Mouse (Mus musculus): Measurements from ENCODE around the gene Rbbp4. TPM values are rescaled to one million over a fixed set of nuclear protein-coding genes. Genes with fewer than 3 reads are reported as not detected.
A peak's percentile ranks its signal among the peaks of the same experiment; 100 is the strongest.

Gene Rbbp4
- total and polyA plus RNA-seq, 3 experiments = 50.9 to 127 TPM; not detected in 1

DNA sequence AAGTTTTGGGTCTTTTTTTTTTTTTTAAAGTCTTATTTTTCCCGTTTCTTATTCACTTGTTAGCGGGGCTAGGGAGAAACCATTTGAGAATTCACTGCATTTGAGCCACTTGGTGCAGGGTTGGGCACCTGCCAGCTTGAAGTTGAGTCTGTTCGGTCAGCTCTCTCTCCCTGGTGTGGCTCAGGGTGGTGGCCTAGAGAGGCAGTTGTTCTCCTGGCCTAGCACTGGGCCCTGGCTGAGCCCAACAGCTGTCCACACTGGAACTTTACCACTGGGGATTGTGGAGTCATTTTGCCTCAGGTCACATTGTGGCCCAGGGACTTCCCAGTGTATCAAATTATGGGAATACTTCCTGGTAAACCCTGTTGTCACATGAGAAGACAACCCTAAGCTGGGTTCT, 47.1 kb downstream of the Rbbp4 start:
- Histone ChIP-seq H3K9me3 (replicated peaks; ENCODE audit: insufficient read depth, low read length) (no peaks in the 10 kb centered on the region), H3K79me2 (ENCODE audit: control insufficient read depth, insufficient read depth, low read length, poor library complexity) (no peaks in the 10 kb centered on the region; the same call in 1 of the 2 replicates), H3K27ac (ENCODE audit: control insufficient read depth, low read depth, low read length) (no peak overlapping the region), H3K27me3 (ENCODE audit: control insufficient read depth in 1 of 2, insufficient read depth in 2 of 2, low read length in 2 of 2) (peaks cover 6 to 10% of the 10 kb centered on the region in 2 experiments), H3K4me3 (ENCODE audit: control insufficient read depth in 1 of 2, insufficient read depth in 1 of 2, low read depth in 2 of 2, low read length in 2 of 2) (no peak overlapping the region), H3K9ac (ENCODE audit: control insufficient read depth, low read depth, low read length, poor library complexity, severe bottlenecking) (peak overlapping the region; percentile 62; the same call in 1 of the 2 replicates), H3K36me3 (ENCODE audit: control insufficient read depth in 1 of 2, insufficient read depth in 2 of 2, low read length in 2 of 2) (peaks cover 0 to 2% of the 10 kb centered on the region in 2 experiments; a peak in 1 of 4 replicates), H3K4me1 (ENCODE audit: control insufficient read depth in 1 of 2, insufficient read depth in 2 of 2, low read length in 2 of 2) (0 out of 4 replicates have a peak, but pooled peaks cover 0 to 7% of the 10 kb centered on the region in 2 experiments)
- TF ChIP-seq ZNF384 (IDR thresholded peaks at IDR 0.05; ENCODE audit: low read depth, low read length) = 0 out of 2 replicates have a peak, but pooled peaks have one; percentile 5
- TF ChIP-seq ETS1 (IDR thresholded peaks at IDR 0.05; ENCODE audit: low read depth, low read length) = no peak
- no peak for TF ChIP-seq MAX (IDR thresholded peaks at IDR 0.05; ENCODE audit: low read length)
- no peak for TF ChIP-seq CHD2 (IDR thresholded peaks at IDR 0.05; ENCODE audit: low read length)
- no peak for DNase-seq (ENCODE audit: low read depth, low spot score)

DNA sequence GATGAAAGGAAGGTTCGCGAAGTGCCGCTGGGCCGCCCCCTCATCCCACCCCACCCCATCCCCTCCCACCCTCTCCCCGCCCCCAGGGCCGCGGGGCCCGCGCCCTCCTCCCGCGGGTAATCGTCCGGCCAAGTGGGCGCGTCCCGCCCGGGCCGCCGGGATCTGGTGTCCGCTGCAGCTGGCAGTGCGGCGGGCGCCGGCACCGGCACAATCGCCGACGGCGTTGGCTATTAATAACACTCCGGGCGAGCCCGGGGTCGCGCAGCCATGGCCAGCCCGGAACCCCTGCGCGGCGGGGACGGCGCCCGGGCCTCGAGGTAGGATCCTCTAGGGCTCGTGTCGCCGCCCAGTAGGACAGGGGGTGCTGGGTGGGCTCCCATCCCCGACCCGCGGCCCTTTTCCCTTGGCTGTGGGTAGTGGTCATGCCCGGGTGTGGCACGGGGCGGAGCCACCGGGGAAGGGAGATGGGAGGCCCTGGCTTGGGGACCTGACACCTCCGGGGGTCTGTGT, 47.6 kb downstream of the Rbbp4 start, which contains the start of gene Sync:
Sync (plus strand) TSS at position 146 of the 510 bp plus-strand sequence.
- TF ChIP-seq JUND (IDR thresholded peaks at IDR 0.05; ENCODE audit: low read depth, low read length) = no peak
- TF ChIP-seq MEF2A (IDR thresholded peaks at IDR 0.05; ENCODE audit: extremely low read depth, insufficient replicate concordance, low read depth, low read length, poor library complexity, severe bottlenecking) = no peak
- TF ChIP-seq POLR2AphosphoS2 (IDR thresholded peaks at IDR 0.05; ENCODE audit: low read length) = no peak
- Histone ChIP-seq H3K9ac (ENCODE audit: control insufficient read depth, low read depth, low read length, poor library complexity, severe bottlenecking) (peak within 1 kb of the TSS; percentile 62), H3K79me2 (ENCODE audit: control insufficient read depth, insufficient read depth, low read length, poor library complexity) (no peaks in the 10 kb centered on the region; the same call in 1 of the 2 replicates), H3K27ac (ENCODE audit: control insufficient read depth, low read depth, low read length) (no peak within 1 kb of the TSS), H3K27me3 (ENCODE audit: control insufficient read depth in 1 of 2, insufficient read depth in 2 of 2, low read length in 2 of 2) (peaks cover 6 to 10% of the 10 kb centered on the region in 2 experiments), H3K36me3 (ENCODE audit: control insufficient read depth in 1 of 2, insufficient read depth in 2 of 2, low read length in 2 of 2) (peaks cover 0 to 2% of the 10 kb centered on the region in 2 experiments; a peak in 1 of 4 replicates), H3K4me3 (ENCODE audit: control insufficient read depth in 1 of 2, insufficient read depth in 1 of 2, low read depth in 2 of 2, low read length in 2 of 2) (peak within 1 kb of the TSS; percentile 56 to 66), H3K4me1 (ENCODE audit: control insufficient read depth in 1 of 2, insufficient read depth in 2 of 2, low read length in 2 of 2) (0 out of 4 replicates have a peak, but pooled peaks cover 0 to 6% of the 10 kb centered on the region in 2 experiments), H3K9me3 (replicated peaks; ENCODE audit: insufficient read depth, low read length) (no peaks in the 10 kb centered on the region)
- no peak for DNase-seq (ENCODE audit: low read depth, low spot score)

DNA sequence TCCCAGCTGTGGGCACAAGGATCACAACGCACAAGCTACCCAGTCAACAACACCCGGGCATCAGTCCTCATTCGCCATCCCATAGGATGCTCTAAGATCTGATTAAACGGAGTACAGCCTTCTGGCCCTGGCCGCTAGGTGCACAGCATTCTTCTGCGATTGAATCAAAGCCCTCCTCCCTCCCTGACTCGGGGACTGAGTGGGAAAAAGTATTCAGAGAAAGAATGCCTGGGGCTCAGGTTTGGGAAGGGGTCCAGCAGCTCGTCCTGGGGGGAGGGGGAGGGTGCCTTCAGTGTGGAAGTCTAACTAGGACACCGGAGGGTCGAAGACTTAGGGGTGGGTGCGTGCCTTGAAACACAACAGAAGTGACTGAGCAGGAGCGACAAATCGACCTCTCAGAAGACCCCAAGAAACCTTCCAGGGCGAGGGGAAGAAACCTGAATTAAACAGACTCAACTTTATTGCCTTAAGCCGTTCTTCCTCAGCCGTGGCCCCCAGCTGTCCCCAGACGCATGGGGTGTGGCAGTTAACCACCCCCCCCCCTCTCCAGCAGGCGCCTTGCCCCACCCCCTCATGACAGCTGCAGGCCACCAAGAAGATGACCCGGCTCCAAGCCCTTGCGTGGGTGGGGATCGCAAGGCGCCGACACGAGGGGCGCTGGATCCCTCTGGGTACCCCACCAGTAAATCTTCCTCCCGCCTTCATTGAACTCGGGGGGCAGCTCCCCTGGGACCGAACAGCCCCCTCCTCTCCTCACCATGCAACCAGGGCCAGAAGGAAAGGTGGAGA, 48.3 kb downstream of the Rbbp4 start:
- Histone ChIP-seq H3K36me3 (ENCODE audit: control insufficient read depth in 1 of 2, insufficient read depth in 2 of 2, low read length in 2 of 2) (peaks cover 0 to 2% of the 10 kb centered on the region in 2 experiments; a peak in 1 of 4 replicates), H3K9me3 (replicated peaks; ENCODE audit: insufficient read depth, low read length) (no peaks in the 10 kb centered on the region), H3K27me3 (ENCODE audit: control insufficient read depth in 1 of 2, insufficient read depth in 2 of 2, low read length in 2 of 2) (peaks cover 6 to 10% of the 10 kb centered on the region in 2 experiments), H3K4me3 (ENCODE audit: control insufficient read depth in 1 of 2, insufficient read depth in 1 of 2, low read depth in 2 of 2, low read length in 2 of 2) (peak overlapping the region; percentile 43 to 66; a peak in 3 of 4 replicates), H3K27ac (ENCODE audit: control insufficient read depth, low read depth, low read length) (no peak overlapping the region), H3K4me1 (ENCODE audit: control insufficient read depth in 1 of 2, insufficient read depth in 2 of 2, low read length in 2 of 2) (0 out of 4 replicates have a peak, but pooled peaks cover 0 to 3% of the 10 kb centered on the region in 2 experiments), H3K9ac (ENCODE audit: control insufficient read depth, low read depth, low read length, poor library complexity, severe bottlenecking) (peak overlapping the region; percentile 44; the same call in 1 of the 2 replicates), H3K79me2 (ENCODE audit: control insufficient read depth, insufficient read depth, low read length, poor library complexity) (no peaks in the 10 kb centered on the region; the same call in 1 of the 2 replicates)
- TF ChIP-seq UBTF (IDR thresholded peaks at IDR 0.05; ENCODE audit: borderline replicate concordance, insufficient read depth, low read depth, low read length) = no peak
- TF ChIP-seq JUND (IDR thresholded peaks at IDR 0.05; ENCODE audit: low read depth, low read length) = no peak
- no peak for TF ChIP-seq MYC (IDR thresholded peaks at IDR 0.05; ENCODE audit: low read depth, low read length)
- no peak for TF ChIP-seq ZKSCAN1 (IDR thresholded peaks at IDR 0.05; ENCODE audit: low read depth, low read length)
- DNase-seq (ENCODE audit: low read depth, low spot score) = no peak

Measured in MEL (cell line).